In the genomic region with DNA sequence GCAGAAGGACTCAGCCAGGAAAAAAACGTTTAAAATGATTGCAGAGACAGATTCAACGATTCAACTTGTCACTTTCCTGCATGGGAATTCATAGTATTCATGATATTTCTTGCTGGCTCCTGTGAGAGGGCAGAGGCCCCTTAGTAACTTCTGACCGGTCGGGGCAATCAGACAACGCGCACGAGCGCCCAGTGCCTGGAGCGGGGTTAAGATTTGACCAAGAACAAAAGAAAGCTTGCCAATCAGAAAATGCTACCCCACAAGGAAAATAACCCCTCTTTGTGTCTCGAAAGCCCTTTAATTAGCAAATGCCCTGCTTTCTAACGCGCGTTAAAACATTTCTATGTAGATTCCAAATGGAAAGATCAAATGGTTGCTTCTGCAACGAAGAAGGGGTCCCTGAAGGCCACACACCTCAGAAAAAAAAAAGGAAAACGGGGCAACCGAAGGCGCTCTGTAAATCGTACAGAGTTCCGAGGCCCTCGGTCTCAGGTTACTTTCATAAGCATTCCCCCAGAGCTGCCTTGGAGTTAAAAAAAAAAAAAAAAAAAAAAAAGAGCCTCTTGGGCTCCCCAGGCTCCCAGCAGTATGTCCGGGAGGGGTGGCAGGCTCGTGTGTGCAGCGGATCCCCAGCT, we compare ENCODE assay signal across 8 mouse cellular contexts. TPM values are rescaled to one million over a fixed set of nuclear protein-coding genes. Genes with fewer than 3 reads are reported as not detected.
DNase-seq lines count a peak whose midpoint lies in the region; ATAC-seq and TF ChIP-seq lines count a peak whose summit lies in the region.

No protein-coding gene starts in this region.

- TF ChIP-seq CTCF in brain, embryonic 14.5 days (IDR thresholded peaks at IDR 0.05; ENCODE audit: borderline replicate concordance, extremely low read depth, insufficient read depth, insufficient read length), result no peak

- no peaks in the 10 kb centered on the region; the same call in 1 of the 2 replicates for H3K36me3 ChIP-seq in heart, embryonic 11.5 days (ENCODE audit: control insufficient read depth, insufficient read depth, low read length)
- H3K36me3 ChIP-seq in hindbrain, embryonic 11.5 days (ENCODE audit: control insufficient read depth, insufficient read depth, low read length), result no peaks in the 10 kb centered on the region

- H3K9me3 ChIP-seq in heart, embryonic 11.5 days (replicated peaks; ENCODE audit: control insufficient read depth, low read length), result no peaks in the 10 kb centered on the region
- no peaks in the 10 kb centered on the region for H3K9me3 ChIP-seq in hindbrain, embryonic 11.5 days (ENCODE audit: control insufficient read depth, low read length)

- intact Hi-C loops in heart, postnatal 25 days (cut with DNase I), result loop anchor here (5.0 to 10.0 kb wide), 3 partner anchors 104 to 244 kb away; a partner anchor contains a TSS

- 3% methylated on average over 23 of the region's 23 CpGs for WGBS in heart, embryonic 11.5 days (ENCODE audit: insufficient replicate concordance)
- WGBS in hindbrain, embryonic 11.5 days, result under 1% methylated on average over 23 of the region's 23 CpGs

- peaks cover 24% of the 10 kb centered on the region for H3K27me3 ChIP-seq in heart, embryonic 11.5 days (ENCODE audit: control insufficient read depth, insufficient read depth, low read length)
- H3K27me3 ChIP-seq in hindbrain, embryonic 11.5 days (ENCODE audit: control insufficient read depth, insufficient read depth, low read length), result no peaks in the 10 kb centered on the region

- peak overlapping the region; percentile 80 for H3K4me2 ChIP-seq in heart, embryonic 11.5 days
- peak overlapping the region; percentile 95 for H3K4me2 ChIP-seq in hindbrain, embryonic 11.5 days (replicated peaks; ENCODE audit: low read depth, low read length)

- H3K9ac ChIP-seq in heart, embryonic 11.5 days (ENCODE audit: low read depth, low read length), result peak overlapping the region; percentile 75
- peak overlapping the region; percentile 28 for H3K9ac ChIP-seq in hindbrain, embryonic 11.5 days (ENCODE audit: low read depth, low read length)

- DNase-seq in heart, postnatal 25 days (ENCODE audit: low spot score), result no peak
- DNase-seq in brain, embryonic 14.5 days (ENCODE audit: low read depth), result peak; percentile 42
- peak; percentile 48 for DNase-seq in hindbrain, embryonic 11.5 days (ENCODE audit: low spot score)
- peak; percentile 14 for DNase-seq in liver
- peak; percentile 54 for DNase-seq in retina, postnatal 1 day
- no peak for DNase-seq in spleen, postnatal 14 days (ENCODE audit: low spot score in 2 of 2)
- no peak for DNase-seq in urinary bladder, postnatal 14 days (ENCODE audit: low spot score)

- no peak for TF ChIP-seq POLR2A in brain, embryonic 14.5 days (IDR thresholded peaks at IDR 0.05; ENCODE audit: borderline replicate concordance, extremely low read depth, insufficient read depth, insufficient read length, poor library complexity, severe bottlenecking)

- peak overlapping the region; percentile 76 for H3K4me3 ChIP-seq in heart, embryonic 11.5 days (ENCODE audit: low read depth, low read length)
- H3K4me3 ChIP-seq in hindbrain, embryonic 11.5 days (ENCODE audit: low read depth, low read length), result peak overlapping the region; percentile 83

- H3K4me1 ChIP-seq in heart, embryonic 11.5 days (ENCODE audit: control insufficient read depth, insufficient read depth, low read length), result peaks cover 16% of the 10 kb centered on the region
- H3K4me1 ChIP-seq in hindbrain, embryonic 11.5 days (replicated peaks; ENCODE audit: control insufficient read depth, insufficient read depth, low read length), result peaks cover 7% of the 10 kb centered on the region; the same call in 1 of the 2 replicates

- H3K27ac ChIP-seq in heart, embryonic 11.5 days (ENCODE audit: low read depth, low read length), result peak overlapping the region; percentile 89
- peak overlapping the region; percentile 86 for H3K27ac ChIP-seq in hindbrain, embryonic 11.5 days (ENCODE audit: low read depth, low read length)

- no peak for ATAC-seq in heart, embryonic 11.5 days (replicated peaks; ENCODE audit: insufficient number of reproducible peaks, low FRiP score, low TSS enrichment)
- no peak for ATAC-seq in hindbrain, embryonic 11.5 days (ENCODE audit: low FRiP score)

RNA-seq across cellular contexts. Expression of a gene that starts 1.3 kb away (rescaled TPM):
- 4.5 and 6.0 TPM in 2 replicates for polyA plus RNA-seq in heart, embryonic 11.5 days (2014; fragmentation: Nextera tagmentation; extraction: Ambion mirVana)
- total RNA-seq in heart, postnatal 25 days (2021), result 1 to 10 TPM; 5.6 to 6.9 TPM
- 8.3 and 10.7 TPM in 2 replicates for polyA plus RNA-seq in brain, embryonic 14.5 days (2012; rRNA removed)
- 13.0 and 15.4 TPM in 2 replicates for polyA plus RNA-seq in hindbrain, embryonic 11.5 days (2014; fragmentation: Nextera tagmentation; extraction: Ambion mirVana)

RNA-seq across cellular contexts. Expression of a gene that starts 35.1 kb away (rescaled TPM):
- 0.17 TPM in 1 of 2 replicates, not detected in the other for polyA plus RNA-seq in heart, embryonic 11.5 days (2014; fragmentation: Nextera tagmentation; extraction: Ambion mirVana)
- under 1 TPM in 1 of 2 experiments, not detected in 1; 0.61 TPM for total RNA-seq in heart, postnatal 25 days (2021)
- polyA plus RNA-seq in brain, embryonic 14.5 days (2012; rRNA removed), result 2.1 and 6.4 TPM in 2 replicates
- 7.7 and 9.5 TPM in 2 replicates for polyA plus RNA-seq in hindbrain, embryonic 11.5 days (2014; fragmentation: Nextera tagmentation; extraction: Ambion mirVana)

Comparison
In these comparisons a context has a peak if more than half of its experiments do, and no peak if none do; other contexts are left out.
1. DNase-seq: peak in brain, embryonic 14.5 days (single experiment), hindbrain, embryonic 11.5 days (single experiment), liver (single experiment) and retina, postnatal 1 day (single experiment); none in heart, postnatal 25 days (single experiment), spleen, postnatal 14 days (0 of 2) and urinary bladder, postnatal 14 days (single experiment).